Mouse (Mus musculus): ENCODE data around the gene Vmn1r163.
"Not testable (repeated sequence)": the region's sequence is repeated elsewhere in the genome, so short reads cannot be mapped to it uniquely, and the experiment has no call there.

Gene Vmn1r163

DNA sequence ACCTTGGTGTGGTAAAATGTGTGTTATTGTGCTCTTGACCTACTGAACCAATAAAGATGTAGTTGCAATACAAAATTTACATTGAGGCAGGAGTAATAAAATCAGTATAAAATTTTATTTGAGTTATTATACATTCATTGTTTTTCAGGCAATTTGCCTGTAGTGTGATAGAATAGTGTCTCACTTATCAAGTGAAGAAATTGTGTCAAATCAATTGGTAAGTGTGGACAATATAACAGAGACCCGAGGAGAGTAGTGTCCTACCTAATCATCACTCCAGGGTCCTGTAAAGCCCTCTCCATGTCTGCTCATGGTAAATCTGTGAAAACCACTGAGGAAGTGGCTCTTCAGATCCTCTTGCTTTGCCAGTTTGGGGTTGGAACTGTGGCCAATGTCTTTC lies at the start of gene Vmn1r163:
TSS of gene Vmn1r163 (plus strand) at position 301 of the 400 bp plus-strand sequence.
- DNase-seq = not testable (repeated sequence)

- DNase-seq = not testable (repeated sequence)
Observed at GRCm38 (mm10) chr7:23019823-23020222, 35.5 kb upstream of the Vmn1r163 start, which contains the start of gene Gm4216. Gene Gm4216 (minus strand): TSS chr7:23019923.

DNA sequence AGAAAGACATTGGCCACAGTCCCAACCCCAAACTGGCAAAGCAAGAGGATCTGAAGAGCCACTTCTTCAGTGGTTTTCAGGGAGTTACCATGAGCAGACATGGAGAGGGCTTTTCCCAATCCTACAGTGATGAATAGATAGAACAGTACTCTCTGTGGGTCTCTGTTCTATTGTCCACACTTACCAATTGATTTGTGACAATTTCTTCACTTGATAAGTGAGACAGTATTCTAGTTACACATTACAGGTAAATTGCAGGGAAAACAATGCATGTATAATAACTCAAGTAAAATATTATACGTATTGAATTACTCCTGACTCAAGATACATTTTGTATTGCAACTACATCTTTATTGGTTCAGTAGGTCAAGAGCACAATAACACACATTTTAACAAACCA lies 12.0 kb downstream of the Vmn1r163 start, which contains the start of gene Gm8720:
TSS of gene Gm8720 (minus strand) at position 101 of the 400 bp plus-strand sequence.
- not testable (repeated sequence) for DNase-seq

All from thymus, postnatal 25 days (tissue).